Mouse (Mus musculus) erythroblast, embryonic 14.5 days (primary cell): ENCODE data around the gene Cyb561d1.

Source experiments
- GATA1 ChIP-seq: IDR thresholded peaks from 2 replicates; pipeline ENCODE4 v1.6.1; 2012; ENCODE audit warnings: low read length, inconsistent platforms, mixed read lengths
- TAL1 ChIP-seq: IDR thresholded peaks from 3 replicates; pipeline ENCODE4 v1.6.1; 2012; ENCODE audit warnings: low read length, inconsistent platforms, mixed read lengths

DNA sequence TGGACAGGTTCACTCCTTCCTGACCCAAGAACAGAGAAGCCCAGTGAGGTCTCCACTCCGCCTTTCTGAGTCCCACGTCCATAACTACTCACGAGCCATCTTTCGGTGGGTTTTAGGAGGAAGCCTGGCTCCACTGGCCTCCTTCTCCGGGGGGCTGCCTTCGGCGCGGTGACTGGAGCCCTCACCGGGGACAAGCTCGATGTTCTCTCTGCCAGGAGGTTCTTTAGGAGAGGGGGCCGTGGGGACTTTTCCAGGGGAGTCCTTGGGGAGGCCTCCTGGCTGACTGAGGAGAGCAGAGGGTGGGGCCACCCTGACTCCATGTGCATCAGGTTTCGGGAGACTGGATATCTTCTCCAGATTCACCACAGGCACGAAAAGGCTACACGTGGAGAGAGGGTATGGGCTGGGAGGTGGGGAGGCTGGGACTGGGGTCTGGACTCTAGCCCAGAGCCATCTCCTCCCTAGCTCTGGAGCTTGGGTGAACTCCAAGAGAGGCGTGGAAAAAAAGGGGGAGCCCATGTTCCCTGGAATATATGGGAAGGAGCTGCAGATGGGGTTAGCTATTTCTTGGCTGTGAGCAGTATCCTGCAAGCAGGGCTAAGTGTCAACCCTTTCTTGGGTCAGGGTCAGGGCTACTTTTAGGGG lies 5.8 kb upstream of the Cyb561d1 start:
- TF ChIP-seq TAL1 (no peak), GATA1 (no peak)
